Mouse (Mus musculus) layer of hippocampus, postnatal 14 days (tissue): Measurements from ENCODE around the gene Mroh2a. TPM values are rescaled to one million over a fixed set of nuclear protein-coding genes. Genes with fewer than 3 reads are reported as not detected.
"Not testable (repeated sequence)": the region's sequence is repeated elsewhere in the genome, so short reads cannot be mapped to it uniquely, and the experiment has no call there.

Source experiments
- DNase-seq, 2 experiments: peaks; one replicate each; pipeline ENCODE4 v3.0.0; 2021 to 2022; ENCODE audit warnings: low spot score in 2 of 2, mixed read lengths in 1 of 2
- total RNA-seq, 2 experiments: library from RNA; stranded (reverse); gene quantifications; 2 replicates each; pipeline ENCODE4 v1.2.3; 2021

Gene Mroh2a
- total RNA-seq, 2 experiments from 2014 or later, result 0.12 to 0.17 TPM

DNA sequence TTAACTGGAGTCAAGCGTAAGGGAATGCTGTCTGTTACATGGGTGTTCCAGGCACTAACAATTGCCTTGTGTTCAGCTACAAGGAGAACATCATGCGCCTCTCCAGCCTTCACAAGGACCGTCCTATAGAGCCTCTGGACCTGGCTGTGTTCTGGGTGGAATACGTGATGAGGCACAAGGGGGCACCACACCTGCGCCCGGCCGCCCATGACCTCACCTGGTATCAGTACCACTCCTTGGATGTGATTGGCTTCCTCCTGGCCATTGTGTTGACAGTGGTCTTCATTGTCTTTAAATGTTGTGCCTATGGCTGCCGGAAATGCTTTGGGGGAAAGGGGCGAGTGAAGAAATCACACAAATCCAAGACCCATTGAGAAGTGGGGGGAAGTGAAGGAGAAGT is 8.7 kb upstream of the Mroh2a start:
- no peak for DNase-seq

DNA sequence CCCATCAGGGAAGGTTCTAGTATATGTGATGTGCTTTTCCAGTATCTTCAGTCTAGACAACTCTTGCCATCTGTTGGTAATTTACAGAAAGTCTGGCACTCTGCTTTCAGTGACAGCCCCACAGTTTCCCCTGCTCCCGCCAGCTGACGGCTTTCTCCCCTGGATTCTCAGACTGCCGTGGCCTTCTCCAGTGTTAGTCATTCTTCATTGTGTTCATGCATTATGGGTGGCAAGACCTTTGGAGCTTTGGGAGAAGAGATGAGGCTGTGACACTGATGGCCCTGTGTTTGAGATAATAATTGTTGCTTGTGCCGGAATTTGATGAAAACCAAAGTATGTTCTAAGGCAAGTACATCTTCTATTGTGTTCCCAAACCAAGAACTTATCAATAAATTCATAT is 8.2 kb upstream of the Mroh2a start:
- no peak for DNase-seq

DNA sequence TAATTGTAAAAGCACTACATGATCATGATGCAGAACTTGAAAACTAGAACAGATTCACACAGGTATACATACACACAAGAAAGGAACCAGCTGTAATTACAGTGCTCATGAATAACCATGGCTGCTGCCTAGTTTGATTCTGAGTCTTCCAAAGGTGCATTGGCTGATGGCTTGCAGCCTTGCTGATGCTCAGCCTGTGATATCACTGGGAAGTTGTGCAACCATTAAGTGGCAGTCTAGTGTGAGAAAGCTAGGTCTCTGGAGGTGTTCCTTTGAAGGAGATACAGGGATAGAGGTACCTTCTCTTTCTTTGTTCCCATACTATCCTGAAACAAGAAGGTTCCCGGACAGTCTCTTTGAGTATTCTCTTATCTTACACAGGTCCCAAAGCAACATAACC is 7.7 kb upstream of the Mroh2a start:
- no peak for DNase-seq

DNA sequence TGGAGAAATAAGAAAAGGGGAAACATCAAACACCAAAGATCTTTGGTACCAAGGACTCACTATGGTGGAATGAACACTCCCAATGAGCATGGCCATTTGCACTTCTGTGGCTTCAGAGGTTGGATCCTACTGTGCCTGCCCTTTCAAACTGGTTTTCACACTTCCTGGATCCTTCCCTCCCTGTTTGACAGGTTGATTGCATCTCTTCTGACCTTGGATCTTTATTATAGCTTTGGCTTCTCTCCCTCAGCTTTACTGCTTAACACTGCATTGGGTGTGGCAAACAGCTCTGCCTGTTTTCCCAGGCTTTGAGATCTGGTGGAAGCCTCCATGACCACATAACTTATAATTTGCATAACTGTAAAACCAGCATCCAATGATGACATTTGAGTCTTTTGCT is 6.5 kb upstream of the Mroh2a start:
- DNase-seq, result no peak

DNA sequence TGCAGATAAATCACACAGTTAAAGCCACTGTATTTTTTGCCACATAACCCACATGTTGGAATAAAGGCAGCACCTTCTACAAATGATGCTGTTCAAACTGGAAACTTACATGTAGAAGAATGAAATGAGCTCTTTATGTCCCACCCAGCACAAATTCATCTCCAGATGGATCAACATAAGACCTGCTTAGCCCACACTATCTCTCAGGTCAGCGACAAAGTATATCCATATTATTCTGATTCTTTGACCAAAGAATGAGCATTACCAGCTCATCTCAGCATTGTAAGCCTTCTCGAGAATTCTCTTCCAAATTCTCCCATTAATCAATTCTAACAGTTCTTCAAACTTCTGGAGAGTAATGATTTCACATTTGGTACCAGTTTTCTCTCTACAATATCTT is 4.6 kb upstream of the Mroh2a start:
- DNase-seq, result no peak

DNA sequence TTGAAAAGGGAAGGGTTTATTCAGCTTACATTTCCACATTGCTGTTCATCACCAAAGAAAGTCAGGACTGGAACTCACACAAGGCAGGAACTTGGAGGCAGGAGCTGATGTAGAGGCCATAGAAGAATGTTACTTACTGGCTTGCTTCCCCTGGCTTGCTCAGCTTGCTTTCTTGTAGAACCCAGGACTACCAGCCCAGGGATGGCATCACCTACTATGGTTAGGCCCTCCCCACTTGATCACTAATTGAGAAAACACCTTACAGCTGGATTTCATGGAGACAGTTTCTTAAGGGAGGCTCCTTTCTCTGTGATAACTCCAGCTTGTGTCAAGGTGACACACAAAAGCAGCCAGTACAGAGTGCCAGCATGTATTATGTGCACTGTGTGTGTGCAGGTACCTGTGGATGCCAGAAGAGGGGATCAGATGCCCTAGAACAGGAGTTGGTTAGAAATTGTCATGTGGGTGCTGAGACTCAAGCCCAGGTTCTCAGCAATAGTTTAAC is 3.7 kb upstream of the Mroh2a start:
- not testable (repeated sequence) for DNase-seq

DNA sequence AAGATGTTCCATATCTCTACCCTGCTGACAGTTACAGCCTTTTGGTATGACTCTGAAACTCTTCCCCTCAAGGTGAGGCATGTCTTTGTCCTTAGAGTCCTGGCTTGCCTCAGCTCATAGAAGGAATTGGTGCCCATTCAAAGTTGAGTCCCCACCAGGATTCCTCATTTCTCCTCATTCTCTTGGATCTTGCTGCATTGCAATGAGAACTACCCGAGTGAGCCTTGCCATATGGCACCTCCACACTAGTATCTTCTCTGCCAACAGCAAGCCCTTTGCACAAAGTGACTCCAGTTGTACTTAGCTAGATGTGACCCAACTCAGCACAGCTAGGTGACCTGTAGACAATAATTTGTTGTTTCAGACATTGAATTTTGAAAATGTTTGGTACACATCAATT is 3.2 kb upstream of the Mroh2a start:
- DNase-seq, result no peak

DNA sequence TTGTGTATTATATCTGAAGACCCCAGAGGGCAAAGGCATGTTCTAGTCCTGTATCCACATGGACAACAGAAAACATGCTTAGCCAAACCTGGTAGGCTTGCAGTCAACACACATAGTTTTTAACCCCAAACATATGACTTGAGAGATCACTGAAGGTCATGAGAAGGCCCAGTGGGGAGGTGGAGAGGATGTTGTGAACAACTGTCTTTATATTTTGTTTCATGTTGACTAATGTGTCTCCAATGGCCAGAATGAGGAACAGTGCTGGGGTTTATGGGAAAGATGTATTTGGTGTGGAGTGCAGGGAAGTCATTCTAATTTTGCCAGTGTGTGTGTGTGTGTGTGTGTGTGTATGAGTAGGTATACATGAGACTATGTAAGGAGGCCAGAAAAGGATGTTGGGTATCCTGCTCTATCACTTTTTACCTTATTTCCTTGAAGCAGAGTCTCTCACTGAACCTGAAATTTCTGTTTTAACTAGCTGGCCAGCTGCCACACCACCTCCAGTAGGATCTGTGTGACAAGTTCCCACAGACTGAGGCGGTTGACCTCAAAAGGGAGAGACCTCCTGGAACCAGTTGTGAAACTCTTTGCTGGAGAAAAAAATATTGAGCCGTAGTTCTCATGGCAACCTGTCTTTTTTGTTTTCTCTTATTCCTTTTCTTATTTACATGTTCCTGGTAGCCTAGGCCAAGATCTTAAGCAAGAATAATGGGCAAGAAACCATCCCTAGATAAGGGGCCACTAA is 2.6 kb upstream of the Mroh2a start:
- DNase-seq, result no peak

DNA sequence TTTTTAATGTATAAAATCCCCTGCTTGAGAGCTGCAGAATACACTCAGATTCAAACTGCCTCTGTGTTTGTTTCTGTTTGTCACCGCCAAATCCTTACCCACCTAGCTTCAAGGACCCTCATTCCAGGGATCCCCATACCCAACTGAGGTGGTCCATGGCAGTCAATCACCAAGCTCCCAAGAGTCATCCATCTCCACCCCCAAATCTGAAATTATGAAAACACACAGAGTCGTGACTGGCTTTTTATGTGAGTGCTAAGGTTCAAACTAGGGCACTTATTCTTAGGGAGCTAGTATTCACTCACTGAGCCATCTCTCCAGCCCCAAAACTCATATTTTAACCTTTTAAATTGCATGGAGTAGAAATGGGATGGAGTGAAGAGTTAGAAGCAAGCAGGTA is 1.5 kb upstream of the Mroh2a start:
- DNase-seq, result not testable (repeated sequence)

DNA sequence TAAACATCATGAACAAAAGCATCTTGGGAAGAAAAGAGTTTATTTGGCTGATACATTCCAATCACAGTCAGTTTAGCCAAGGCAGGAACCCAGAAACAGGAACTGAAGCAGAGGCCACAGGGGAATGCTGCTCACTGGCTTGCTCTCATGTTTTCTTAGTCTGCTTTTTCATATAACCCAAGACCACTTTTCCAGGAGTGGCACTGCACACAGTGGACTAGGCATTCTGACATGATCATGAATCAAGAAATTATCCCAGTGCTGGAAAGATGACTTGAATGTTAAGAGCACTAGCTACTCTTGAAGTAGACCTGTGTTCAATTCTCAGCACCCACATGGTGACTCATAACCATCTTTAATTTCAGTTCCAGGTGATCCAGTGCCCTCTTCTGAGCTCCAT is 1.0 kb upstream of the Mroh2a start:
- DNase-seq, result no peak

DNA sequence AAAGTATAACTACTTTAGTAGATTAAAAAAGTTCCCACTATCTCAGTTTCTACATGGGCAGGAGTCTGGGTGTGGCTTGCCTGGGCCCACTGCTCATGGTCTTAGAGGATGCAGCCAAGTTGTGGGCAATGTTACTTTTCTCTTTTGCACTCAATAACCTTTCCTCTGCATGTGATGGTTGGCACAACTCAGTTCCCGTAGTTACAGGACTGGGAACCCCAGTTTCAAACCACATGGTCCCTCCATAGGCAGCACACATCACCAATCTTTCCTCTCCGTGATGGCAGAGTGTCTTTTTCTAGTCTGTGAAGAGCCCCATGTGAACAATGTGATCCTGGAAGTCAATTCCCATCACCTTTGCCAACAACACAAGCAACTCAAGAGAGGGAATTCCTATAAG is 696 bp downstream of the Mroh2a start:
- no peak for DNase-seq

DNA sequence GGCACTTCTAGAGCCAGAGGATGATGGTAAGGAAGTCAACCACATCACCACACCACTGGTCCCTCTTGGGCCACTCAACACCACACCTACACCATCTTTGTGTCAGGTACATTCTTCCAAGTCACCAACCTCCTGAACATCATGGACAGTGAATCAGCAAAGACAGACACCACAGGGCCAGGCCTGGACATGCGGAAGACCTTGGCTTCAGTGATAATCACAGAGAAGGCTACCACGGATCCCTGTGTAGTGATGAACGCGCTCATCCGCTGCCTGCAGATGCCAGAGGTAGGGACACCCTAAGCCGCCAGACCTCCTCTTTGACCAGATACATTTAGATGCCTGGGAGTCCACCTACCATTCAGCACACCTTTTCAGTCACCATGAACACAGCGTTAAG is 1.3 kb downstream of the Mroh2a start:
- DNase-seq, result no peak

DNA sequence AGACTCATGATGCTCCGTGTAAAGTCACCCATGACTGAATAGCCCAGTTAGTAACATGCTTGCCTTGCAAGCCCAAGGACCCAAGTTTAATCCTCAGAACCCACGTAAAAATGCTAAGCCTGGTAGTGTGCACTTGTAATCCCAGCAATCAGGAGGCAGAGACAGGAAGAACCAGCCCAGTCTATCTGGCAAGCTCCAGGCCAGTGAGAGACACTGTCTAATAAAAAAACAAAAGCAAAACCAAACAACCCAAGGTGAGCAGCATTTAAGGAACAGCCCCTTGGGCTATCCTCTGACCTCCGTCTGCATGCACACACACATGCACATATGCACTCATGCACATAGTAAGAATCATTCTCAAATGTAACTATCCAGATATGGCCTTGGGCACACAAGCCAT is 2.8 kb downstream of the Mroh2a start:
- no peak for DNase-seq

DNA sequence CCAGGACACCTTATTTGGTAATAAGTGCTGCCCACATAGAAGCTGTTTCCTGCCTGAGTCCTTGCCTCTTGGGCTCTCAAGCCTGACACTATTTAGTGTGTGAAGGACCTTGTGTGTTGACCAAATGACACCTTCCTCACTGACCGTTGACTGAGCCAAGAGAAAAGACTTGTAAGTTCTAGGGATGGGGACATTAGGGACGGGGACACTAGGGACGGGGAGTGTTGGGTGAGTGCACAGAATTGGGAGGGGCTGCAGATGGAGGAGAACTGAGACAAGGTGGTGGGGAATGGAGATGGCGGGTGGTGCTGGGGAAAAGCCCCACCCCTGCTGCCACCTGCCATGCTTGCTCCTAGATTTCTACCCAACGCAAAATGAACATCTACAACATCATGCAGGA is 3.2 kb downstream of the Mroh2a start:
- no peak for DNase-seq

DNA sequence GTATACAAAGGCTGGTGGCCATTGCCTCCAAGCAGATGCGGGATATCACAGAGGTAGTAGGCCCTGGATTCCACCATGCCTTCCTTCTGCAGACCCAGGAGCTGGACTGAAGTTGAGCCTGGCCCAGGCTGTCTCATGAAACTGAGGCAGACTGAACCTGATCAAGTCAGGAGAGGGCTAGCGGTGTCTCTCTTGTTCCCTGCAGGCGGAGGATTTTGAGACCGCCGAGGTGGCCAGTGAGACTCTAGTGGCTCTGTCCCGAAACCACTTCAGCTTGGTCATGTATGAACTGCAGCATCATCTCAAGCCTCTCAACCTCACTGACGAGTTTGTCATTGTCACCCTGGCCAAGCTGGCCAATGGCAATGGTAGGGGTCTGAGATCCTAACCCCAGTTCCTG is 3.6 kb downstream of the Mroh2a start:
- DNase-seq, result no peak

DNA sequence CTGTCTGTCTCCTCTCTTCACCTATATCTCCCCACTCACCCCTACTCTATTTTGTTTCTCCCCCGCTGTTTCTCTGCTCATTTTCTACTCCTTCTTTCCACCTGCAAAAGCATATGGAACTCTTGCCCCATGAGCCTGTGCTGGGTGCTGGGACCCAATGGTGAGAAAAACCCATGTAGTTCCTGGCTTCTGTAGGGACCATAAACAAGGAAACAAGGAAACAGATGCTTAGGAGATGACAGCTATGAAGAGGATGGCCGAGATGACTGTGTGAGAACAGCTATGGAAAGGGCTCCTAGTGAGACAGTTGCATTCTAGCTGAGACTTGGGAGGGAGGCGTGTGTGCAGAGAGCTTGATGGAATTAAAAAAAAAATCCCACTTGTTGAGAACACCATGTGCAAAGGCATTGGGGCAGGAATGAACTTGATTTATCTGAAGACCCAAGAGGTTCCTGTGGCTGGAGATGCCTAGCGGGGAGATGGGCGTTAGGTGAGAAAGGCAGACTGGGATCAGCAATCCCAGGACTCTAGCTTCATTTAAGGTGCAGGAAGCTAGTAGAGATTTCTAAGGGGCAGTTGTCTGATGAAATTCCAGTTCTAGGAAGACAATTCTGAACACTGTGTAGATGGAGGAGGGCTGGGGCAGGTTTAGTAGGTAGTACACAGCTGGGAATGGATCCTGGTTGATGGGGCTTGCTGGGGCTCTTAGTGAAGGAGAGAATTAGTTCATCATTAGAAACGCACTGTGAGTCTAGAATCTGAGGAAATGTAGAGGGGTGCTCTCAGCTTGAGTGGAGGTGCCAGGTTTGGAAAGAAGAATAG is 4.4 kb downstream of the Mroh2a start:
- no peak for DNase-seq

DNA sequence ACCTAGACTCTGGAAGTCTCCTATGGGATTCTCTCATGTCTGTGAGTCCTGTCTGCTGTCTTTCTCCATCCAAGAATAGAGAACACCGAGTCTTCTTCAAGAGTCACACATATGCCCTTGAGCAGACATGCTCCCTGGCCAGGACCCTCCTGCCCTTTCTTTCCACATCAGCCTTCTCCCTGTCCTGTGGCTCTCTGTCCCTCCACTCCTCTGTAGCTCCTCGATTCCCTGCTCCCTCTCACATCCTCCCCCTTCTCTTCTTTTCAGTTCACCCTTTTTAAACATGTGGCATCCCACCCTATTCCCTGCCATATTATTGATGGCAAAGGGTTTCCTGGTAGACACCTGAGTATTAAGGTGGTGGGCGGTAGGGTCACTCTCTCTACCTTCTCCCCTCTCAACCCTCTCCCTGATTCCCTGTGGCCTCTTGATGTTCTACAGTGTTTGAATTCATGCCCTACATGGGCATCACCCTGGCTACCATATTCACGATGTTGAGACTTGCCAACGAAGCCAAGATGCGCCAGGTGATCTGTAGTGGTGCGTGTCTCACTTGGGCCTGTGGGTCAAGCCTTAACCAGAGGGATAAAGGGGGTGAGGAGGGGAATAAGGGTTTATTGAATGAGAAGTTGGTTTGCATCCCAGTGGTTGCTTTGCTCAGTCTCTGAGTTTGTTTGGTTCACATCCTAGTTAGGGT is 5.2 kb downstream of the Mroh2a start:
- no peak for DNase-seq

DNA sequence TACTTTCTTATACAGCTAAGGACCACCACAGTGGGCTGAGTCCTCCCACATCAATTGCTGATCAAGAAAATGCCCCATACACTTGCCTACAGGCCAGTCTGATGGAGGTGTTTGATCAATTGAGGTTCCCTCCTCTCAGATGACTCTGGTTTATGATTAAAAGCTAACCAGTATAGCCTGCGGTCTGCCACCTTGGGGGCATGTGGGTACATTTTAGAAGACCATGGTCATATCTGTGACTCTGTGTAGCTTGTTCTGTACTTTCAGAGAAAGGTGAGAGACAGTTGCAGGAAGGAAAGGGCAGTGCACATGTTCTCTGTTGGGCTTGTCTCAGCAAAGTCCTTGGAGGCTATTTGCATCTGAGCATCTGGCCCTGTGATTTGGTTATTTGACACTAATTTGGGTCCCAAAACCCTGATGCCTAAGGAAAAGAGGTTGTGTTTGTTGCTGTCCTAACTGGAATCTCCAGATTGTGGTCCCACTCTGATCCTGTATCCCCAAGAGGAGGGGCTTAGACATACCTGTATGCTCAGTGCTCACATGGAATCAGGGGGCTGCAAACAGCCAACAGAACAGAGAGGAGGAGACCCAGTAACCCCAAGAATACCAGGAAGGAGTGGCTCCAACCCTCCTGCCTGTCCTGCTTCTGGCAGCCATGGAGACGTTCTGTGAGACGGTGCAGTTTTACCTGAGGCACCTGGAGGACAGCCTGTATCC is 6.0 kb downstream of the Mroh2a start:
- DNase-seq, result no peak

DNA sequence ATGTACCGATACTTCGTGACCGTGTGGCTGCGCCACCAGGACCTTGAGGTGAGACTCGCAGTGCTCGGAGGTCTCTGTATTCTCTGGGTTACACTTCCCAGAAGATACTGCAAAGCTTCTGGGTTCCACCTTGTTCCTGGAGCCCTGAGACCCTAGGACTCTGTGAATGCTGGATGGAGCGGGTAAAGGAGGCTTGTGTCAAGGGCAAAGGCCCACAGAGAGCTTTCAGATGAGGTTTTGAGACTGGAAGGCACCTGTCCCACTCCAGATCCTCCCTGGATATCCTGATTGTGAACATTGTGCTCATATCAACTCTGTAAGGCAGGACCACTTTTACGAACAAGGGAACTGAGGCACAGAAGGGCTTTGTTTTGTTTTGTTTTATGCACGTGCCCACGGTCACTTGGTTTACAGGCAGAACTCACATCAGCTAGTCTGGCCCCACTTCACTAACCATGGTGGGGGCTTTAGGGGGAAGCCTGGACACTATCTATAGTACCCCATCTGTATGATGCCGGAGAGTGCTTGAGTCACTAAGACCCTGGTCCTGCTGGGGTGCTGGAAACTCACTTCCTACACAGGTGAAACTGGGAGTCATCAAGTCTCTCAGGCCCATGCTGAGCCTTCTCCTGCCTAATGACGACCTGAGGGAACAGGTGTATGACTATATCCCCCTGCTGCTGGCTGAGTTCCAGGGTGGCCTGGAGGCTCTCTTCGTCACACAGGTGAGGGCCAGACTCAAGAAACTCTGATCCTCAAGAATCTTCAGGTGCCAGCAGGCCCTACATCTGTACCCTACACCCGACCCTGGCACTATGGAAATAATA is 6.8 kb downstream of the Mroh2a start:
- no peak for DNase-seq

DNA sequence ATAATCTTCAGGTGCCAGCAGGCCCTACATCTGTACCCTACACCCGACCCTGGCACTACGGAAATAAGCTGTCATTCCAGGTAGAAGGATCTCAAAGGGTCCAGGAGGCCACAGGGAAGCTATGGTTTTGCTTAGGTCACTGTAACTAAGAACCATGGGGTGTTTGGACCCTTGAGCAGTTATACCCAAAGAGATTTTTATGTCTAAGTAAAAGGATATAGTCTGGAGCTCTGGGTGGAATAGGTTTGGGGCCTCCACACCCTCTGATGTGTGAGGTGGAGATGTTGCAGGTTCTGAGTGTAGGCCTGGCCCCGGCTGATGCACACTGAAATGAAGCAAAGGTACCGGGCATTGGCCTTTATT is 7.4 kb downstream of the Mroh2a start:
- no peak for DNase-seq

DNA sequence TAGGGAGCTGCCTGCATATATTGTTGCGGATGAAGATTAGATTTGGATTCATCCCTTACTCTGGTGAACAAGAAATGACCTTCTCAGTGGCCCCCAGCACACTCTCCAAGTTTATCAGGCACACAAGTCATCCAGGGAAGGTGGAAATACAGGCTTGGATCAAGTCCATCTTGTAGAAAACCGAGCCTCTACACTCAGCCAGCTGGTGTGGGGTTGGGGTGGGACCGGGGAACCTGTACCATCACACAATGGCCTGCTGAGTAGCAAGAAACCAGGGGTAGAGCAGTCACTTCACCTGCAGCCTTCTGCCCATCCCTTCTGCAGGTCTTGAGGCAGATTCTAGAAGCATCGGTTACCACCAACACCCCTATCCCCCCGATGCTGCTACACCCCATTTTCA is 7.9 kb downstream of the Mroh2a start:
- no peak for DNase-seq
